ENCODE assay signal across 8 mouse cellular contexts in genomic region chr14:57921428-57922131, GRCm38 (mm10). TPM values are rescaled to one million over a fixed set of nuclear protein-coding genes. Genes with fewer than 3 reads are reported as not detected.
DNase-seq lines count a peak whose midpoint lies in the region; ATAC-seq lines count a peak whose summit lies in the region.

No protein-coding gene starts in this region.

- no peaks in the 10 kb centered on the region for H3K27me3 ChIP-seq in midbrain, embryonic 10.5 days (ENCODE audit: low read depth, poor library complexity, severe bottlenecking)
- no peaks in the 10 kb centered on the region for H3K27me3 ChIP-seq in midbrain, embryonic 16.5 days (ENCODE audit: control insufficient read depth, insufficient read depth, low read depth, low read length)
- H3K27me3 ChIP-seq in embryonic facial prominence, embryonic 15.5 days: no peaks in the 10 kb centered on the region
- no peaks in the 10 kb centered on the region for H3K27me3 ChIP-seq in limb, embryonic 12.5 days

- no peak overlapping the region for H3K4me2 ChIP-seq in midbrain, embryonic 16.5 days (ENCODE audit: low read length)
- no peak overlapping the region for H3K4me2 ChIP-seq in embryonic facial prominence, embryonic 15.5 days (replicated peaks)
- no peak overlapping the region for H3K4me2 ChIP-seq in limb, embryonic 12.5 days

- H3K27ac ChIP-seq in midbrain, embryonic 10.5 days (replicated peaks): peak overlapping the region; percentile 72
- no peak overlapping the region for H3K27ac ChIP-seq in midbrain, embryonic 16.5 days (ENCODE audit: low read length)
- H3K27ac ChIP-seq in embryonic facial prominence, embryonic 15.5 days (replicated peaks): peak overlapping the region; percentile 76
- peak overlapping the region; percentile 13; the same call in 1 of the 2 replicates for H3K27ac ChIP-seq in limb, embryonic 12.5 days

- DNase-seq in midbrain, embryonic 10.5 days (ENCODE audit: low spot score): peak; percentile 17
- DNase-seq in heart, postnatal 36 days: peak; percentile 21 to 34
- peak; percentile 33 for DNase-seq in testis, postnatal 14 days (ENCODE audit: low spot score)
- DNase-seq in left cerebral cortex, postnatal 36 days (ENCODE audit: low spot score in 2 of 2): no peak
- no peak for DNase-seq in thymus, postnatal 4 days

- no peak overlapping the region for H3K9ac ChIP-seq in midbrain, embryonic 16.5 days (ENCODE audit: low read depth, low read length)
- H3K9ac ChIP-seq in embryonic facial prominence, embryonic 15.5 days: no peak overlapping the region
- H3K9ac ChIP-seq in limb, embryonic 12.5 days (replicated peaks): no peak overlapping the region

- no peak for ATAC-seq in midbrain, embryonic 16.5 days
- ATAC-seq in embryonic facial prominence, embryonic 15.5 days (ENCODE audit: insufficient number of reproducible peaks, low FRiP score, low TSS enrichment, low read depth): peak; percentile 69
- no peak for ATAC-seq in limb, embryonic 12.5 days (ENCODE audit: insufficient number of reproducible peaks, insufficient read depth, low FRiP score, low TSS enrichment, low read depth)

- H3K4me3 ChIP-seq in midbrain, embryonic 10.5 days: no peak overlapping the region
- H3K4me3 ChIP-seq in midbrain, embryonic 16.5 days (ENCODE audit: low read depth, low read length): no peak overlapping the region
- no peak overlapping the region for H3K4me3 ChIP-seq in embryonic facial prominence, embryonic 15.5 days (replicated peaks)
- H3K4me3 ChIP-seq in limb, embryonic 12.5 days (replicated peaks): no peak overlapping the region

- H3K9me3 ChIP-seq in midbrain, embryonic 10.5 days (replicated peaks): peaks cover 5% of the 10 kb centered on the region; the same call in 1 of the 2 replicates
- H3K9me3 ChIP-seq in midbrain, embryonic 16.5 days (replicated peaks; ENCODE audit: control insufficient read depth, low read length, poor library complexity, severe bottlenecking): no peaks in the 10 kb centered on the region
- H3K9me3 ChIP-seq in embryonic facial prominence, embryonic 15.5 days (replicated peaks): no peaks in the 10 kb centered on the region
- no peaks in the 10 kb centered on the region for H3K9me3 ChIP-seq in limb, embryonic 12.5 days

- intact Hi-C loops in heart, postnatal 36 days (cut with DNase I): no loop called here
- intact Hi-C loops in left cerebral cortex, postnatal 36 days (cut with DNase I): no loop called here

- H3K36me3 ChIP-seq in midbrain, embryonic 10.5 days: peaks cover 49% of the 10 kb centered on the region
- H3K36me3 ChIP-seq in midbrain, embryonic 16.5 days (ENCODE audit: control insufficient read depth, insufficient read depth, low read length): peaks cover 22% of the 10 kb centered on the region
- peaks cover 41% of the 10 kb centered on the region for H3K36me3 ChIP-seq in embryonic facial prominence, embryonic 15.5 days
- peaks cover 54% of the 10 kb centered on the region for H3K36me3 ChIP-seq in limb, embryonic 12.5 days

- H3K4me1 ChIP-seq in midbrain, embryonic 10.5 days: peaks cover 20% of the 10 kb centered on the region
- no peaks in the 10 kb centered on the region; the same call in 1 of the 2 replicates for H3K4me1 ChIP-seq in midbrain, embryonic 16.5 days (ENCODE audit: control insufficient read depth, insufficient read depth, low read length)
- H3K4me1 ChIP-seq in embryonic facial prominence, embryonic 15.5 days: peaks cover 11% of the 10 kb centered on the region
- peaks cover 5% of the 10 kb centered on the region; the same call in 1 of the 2 replicates for H3K4me1 ChIP-seq in limb, embryonic 12.5 days (replicated peaks)

- 60% methylated on average over 10 of the region's 10 CpGs for WGBS in midbrain, embryonic 10.5 days
- 40% methylated on average over 10 of the region's 10 CpGs for WGBS in midbrain, embryonic 16.5 days
- WGBS in embryonic facial prominence, embryonic 15.5 days: 29% methylated on average over 10 of the region's 10 CpGs
- WGBS in limb, embryonic 12.5 days: 63% methylated on average over 10 of the region's 10 CpGs

RNA-seq across cellular contexts. Expression of gene Zdhhc20, which starts 31.5 kb away (rescaled TPM):
- 52.9 and 53.7 TPM in 2 replicates for polyA plus RNA-seq in midbrain, embryonic 10.5 days (2016; fragmentation: Nextera tagmentation; extraction: Ambion mirVana)
- polyA plus RNA-seq in midbrain, embryonic 16.5 days (2015; fragmentation: Nextera tagmentation; extraction: Ambion mirVana): 36.6 and 43.1 TPM in 2 replicates
- polyA plus RNA-seq in embryonic facial prominence, embryonic 15.5 days (2015; fragmentation: Nextera tagmentation; extraction: Ambion mirVana): 67.0 and 71.2 TPM in 2 replicates
- total RNA-seq in heart, postnatal 36 days (2021): 1 to 10 TPM; 8.3 to 10.0 TPM
- polyA plus RNA-seq in limb, embryonic 12.5 days (2016; fragmentation: Nextera tagmentation; extraction: Ambion mirVana): 78.4 and 81.2 TPM in 2 replicates
- total RNA-seq in left cerebral cortex, postnatal 36 days (2021): 10 to 100 TPM; 31.0 to 42.4 TPM

Comparison
In these comparisons a context has a peak if more than half of its experiments do, and no peak if none do; other contexts are left out.
1. DNase-seq: peak in midbrain, embryonic 10.5 days (single experiment), heart, postnatal 36 days (2 of 2) and testis, postnatal 14 days (single experiment); none in left cerebral cortex, postnatal 36 days (0 of 2) and thymus, postnatal 4 days (single experiment).